Comparison of ENCODE assay signal across 15 mouse cellular contexts in the genomic region with DNA sequence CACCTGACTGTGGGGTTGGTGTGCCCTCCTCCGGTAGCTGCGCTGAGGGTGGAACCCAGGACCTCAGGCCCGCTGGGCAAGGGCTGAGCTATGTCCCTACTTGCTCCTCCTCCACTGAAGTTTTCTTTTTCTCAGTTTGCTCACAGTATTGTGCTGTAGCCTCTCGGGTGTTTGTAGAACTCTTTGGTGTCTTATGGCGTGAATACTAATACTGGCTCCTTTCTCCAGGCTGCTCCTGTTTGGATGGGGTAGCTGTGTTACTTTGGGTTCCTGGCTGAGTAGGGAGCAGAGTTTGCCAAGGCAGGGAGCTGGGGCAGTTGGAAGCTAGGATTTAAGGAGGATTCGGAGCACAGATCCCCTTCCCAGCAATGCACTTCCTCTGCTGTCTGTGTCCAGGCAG. TPM values are rescaled to one million over a fixed set of nuclear protein-coding genes. Genes with fewer than 3 reads are reported as not detected.
DNase-seq lines count a peak whose midpoint lies in the region; ATAC-seq lines count a peak whose summit lies in the region.
"Had no signal": no experiment of that assay in that cellular context is flagged by ENCODE, and none has a peak within 500 bp of the region (broad histone marks: within the 10 kb centered on the region; RNA-seq: fewer than 3 reads in every experiment).

No protein-coding gene starts in this region.

- H3K9me3 ChIP-seq in liver, embryonic 12.5 days (replicated peaks) = no peaks in the 10 kb centered on the region
- H3K9me3 ChIP-seq in hindbrain, embryonic 16.5 days (ENCODE audit: control insufficient read depth, low read length) = no peaks in the 10 kb centered on the region
- H3K9me3 ChIP-seq in liver, embryonic 15.5 days (replicated peaks) = no peaks in the 10 kb centered on the region
- H3K9me3 ChIP-seq: kidney, embryonic 15.5 days had no signal

- no peaks in the 10 kb centered on the region for H3K27me3 ChIP-seq in liver, embryonic 12.5 days (replicated peaks)
- H3K27me3 ChIP-seq in hindbrain, embryonic 16.5 days (replicated peaks; ENCODE audit: control insufficient read depth, insufficient read depth, low read length) = no peaks in the 10 kb centered on the region
- H3K27me3 ChIP-seq in liver, embryonic 15.5 days = no peaks in the 10 kb centered on the region
- H3K27me3 ChIP-seq: kidney, embryonic 15.5 days had no signal

- H3K27ac ChIP-seq in liver, embryonic 12.5 days = peak overlapping the region; percentile 90
- H3K27ac ChIP-seq in hindbrain, embryonic 16.5 days (ENCODE audit: low read depth, low read length) = peak overlapping the region; percentile 26
- H3K27ac ChIP-seq in liver, embryonic 15.5 days (replicated peaks) = peak overlapping the region; percentile 88
- H3K27ac ChIP-seq: kidney, embryonic 15.5 days had no signal

- 72% methylated on average over 6 of the region's 6 CpGs for WGBS in liver, embryonic 12.5 days (ENCODE audit: insufficient replicate concordance)
- WGBS in hindbrain, embryonic 16.5 days = 57% methylated on average over 6 of the region's 6 CpGs
- WGBS in liver, embryonic 15.5 days (ENCODE audit: insufficient replicate concordance) = 76% methylated on average over 6 of the region's 6 CpGs

- H3K4me2 ChIP-seq in liver, embryonic 12.5 days = peak overlapping the region; percentile 62
- no peak overlapping the region for H3K4me2 ChIP-seq in hindbrain, embryonic 16.5 days (ENCODE audit: low read length)
- 0 out of 2 replicates have a peak overlapping the region, but pooled peaks have one; percentile 53 for H3K4me2 ChIP-seq in liver, embryonic 15.5 days
- H3K4me2 ChIP-seq: kidney, embryonic 15.5 days; lung, embryonic 14.5 days had no signal

- peaks cover 43% of the 10 kb centered on the region for H3K36me3 ChIP-seq in liver, embryonic 12.5 days
- H3K36me3 ChIP-seq in hindbrain, embryonic 16.5 days (ENCODE audit: control insufficient read depth, insufficient read depth, low read length) = no peaks in the 10 kb centered on the region
- peaks cover 20% of the 10 kb centered on the region for H3K36me3 ChIP-seq in liver, embryonic 15.5 days (replicated peaks)
- H3K36me3 ChIP-seq: kidney, embryonic 15.5 days had no signal

- intact Hi-C loops in heart, postnatal 36 days (cut with DNase I) = no loop called here

- peak; percentile 15 for ATAC-seq in frontal cortex, adult (ENCODE audit: low TSS enrichment)
- no peak for ATAC-seq in liver, embryonic 12.5 days
- ATAC-seq in hindbrain, embryonic 16.5 days = peak; percentile 84
- no peak for ATAC-seq in liver, embryonic 15.5 days (ENCODE audit: insufficient read depth)
- ATAC-seq: activated CD4-positive, CD25-positive, alpha-beta regulatory T cell, adult 4 months had no signal

- no peak for DNase-seq in frontal cortex, postnatal 14 days (ENCODE audit: low spot score in 2 of 2)
- no peak for DNase-seq in liver
- DNase-seq in heart, postnatal 36 days = no peak
- DNase-seq: left cerebral cortex, postnatal 4 days; lung, embryonic 14.5 days; right cerebral cortex, postnatal 4 days had no signal

- H3K4me3 ChIP-seq in liver, embryonic 12.5 days = no peak overlapping the region
- no peak overlapping the region for H3K4me3 ChIP-seq in hindbrain, embryonic 16.5 days (ENCODE audit: low read length)
- H3K4me3 ChIP-seq in liver, embryonic 15.5 days (replicated peaks) = no peak overlapping the region
- H3K4me3 ChIP-seq: kidney, embryonic 15.5 days had no signal

- H3K9ac ChIP-seq in liver, embryonic 12.5 days = peak overlapping the region; percentile 48
- no peak overlapping the region for H3K9ac ChIP-seq in hindbrain, embryonic 16.5 days (ENCODE audit: low read depth, low read length)
- H3K9ac ChIP-seq in liver, embryonic 15.5 days = peak overlapping the region; percentile 21; the same call in 1 of the 2 replicates
- H3K9ac ChIP-seq: kidney, embryonic 15.5 days; lung, embryonic 14.5 days had no signal

- H3K4me1 ChIP-seq in liver, embryonic 12.5 days = peaks cover 81% of the 10 kb centered on the region
- H3K4me1 ChIP-seq in hindbrain, embryonic 16.5 days (ENCODE audit: control insufficient read depth, insufficient read depth, low read depth, low read length) = peaks cover 12% of the 10 kb centered on the region
- H3K4me1 ChIP-seq in liver, embryonic 15.5 days (replicated peaks) = peaks cover 79% of the 10 kb centered on the region

RNA-seq across cellular contexts. Expression of a gene that starts 5.9 kb away (rescaled TPM):
- 116 and 120 TPM in 2 replicates for polyA plus RNA-seq in liver, embryonic 12.5 days (2016; fragmentation: Nextera tagmentation; extraction: Ambion mirVana)
- polyA plus RNA-seq in hindbrain, embryonic 16.5 days (2015; fragmentation: Nextera tagmentation; extraction: Ambion mirVana) = 5.9 and 9.4 TPM in 2 replicates
- polyA plus RNA-seq in liver, embryonic 15.5 days (2015; fragmentation: Nextera tagmentation; extraction: Ambion mirVana) = 116 and 117 TPM in 2 replicates
- 10 to 100 TPM; 50.3 to 53.5 TPM for total RNA-seq in heart, postnatal 36 days (2021)

RNA-seq across cellular contexts. Expression of a gene that starts 6.0 kb away (rescaled TPM):
- polyA plus RNA-seq in liver, embryonic 12.5 days (2016; fragmentation: Nextera tagmentation; extraction: Ambion mirVana) = 36.3 and 37.5 TPM in 2 replicates
- 110 and 120 TPM in 2 replicates for polyA plus RNA-seq in hindbrain, embryonic 16.5 days (2015; fragmentation: Nextera tagmentation; extraction: Ambion mirVana)
- polyA plus RNA-seq in liver, embryonic 15.5 days (2015; fragmentation: Nextera tagmentation; extraction: Ambion mirVana) = 30.3 and 34.4 TPM in 2 replicates
- total RNA-seq in heart, postnatal 36 days (2021) = 1 to 10 TPM; 7.0 to 9.2 TPM

RNA-seq across cellular contexts. Expression of a gene that starts 50.4 kb away (rescaled TPM):
- 0.10 and 0.32 TPM in 2 replicates for polyA plus RNA-seq in liver, embryonic 12.5 days (2016; fragmentation: Nextera tagmentation; extraction: Ambion mirVana)
- 0.13 and 0.17 TPM in 2 replicates for polyA plus RNA-seq in hindbrain, embryonic 16.5 days (2015; fragmentation: Nextera tagmentation; extraction: Ambion mirVana)
- polyA plus RNA-seq in liver, embryonic 15.5 days (2015; fragmentation: Nextera tagmentation; extraction: Ambion mirVana) = 0.08 and 0.16 TPM in 2 replicates
- under 1 TPM; 0.24 to 0.47 TPM for total RNA-seq in heart, postnatal 36 days (2021)
- total RNA-seq: adrenal gland, postnatal 4 days; layer of hippocampus, postnatal 10 days; left cerebral cortex, postnatal 4 days; megakaryocyte progenitor cell, adult 5-6 weeks had no signal
- polyA plus RNA-seq: activated CD4-positive, CD25-positive, alpha-beta regulatory T cell, adult 4 months had no signal

Comparison
In these comparisons a context has a peak if more than half of its experiments do, and no peak if none do; other contexts are left out.
1. ATAC-seq: peak in frontal cortex, adult (single experiment) and hindbrain, embryonic 16.5 days (single experiment); none in liver, embryonic 12.5 days (single experiment) and liver, embryonic 15.5 days (single experiment).
2. H3K27ac ChIP-seq: peak in every context shown above with its lines; median percentile 90 in liver, embryonic 12.5 days; 88 in liver, embryonic 15.5 days; 26 in hindbrain, embryonic 16.5 days.
3. RNA of a gene that starts 5.9 kb away (polyA plus RNA-seq): 116 to 120 TPM in liver, embryonic 12.5 days and 116 to 117 TPM in liver, embryonic 15.5 days; 5.9 to 9.4 TPM in hindbrain, embryonic 16.5 days; every median in the first group is over 10 times any median in the second.